Mouse (Mus musculus) layer of hippocampus, adult 8-10 months (tissue): ENCODE data around the gene Esyt1. TPM values are rescaled to one million over a fixed set of nuclear protein-coding genes. Genes with fewer than 3 reads are reported as not detected.

Source experiments
- DNase-seq, 2 experiments: peaks; one replicate each; pipeline ENCODE4 v3.0.0; 2022; ENCODE audit warnings: low spot score in 2 of 2
- microRNA-seq, 2 experiments: library from miRNA; unstranded; fragments of <30 nt; microRNA quantifications; one replicate each; pipeline ENCODE4 v1.2.0; 2022
- total RNA-seq, 4 experiments: library from RNA; stranded (reverse); gene quantifications; 2 replicates each; pipeline ENCODE4 v1.2.4; 2022

Esyt1 gene
- total RNA-seq, 4 experiments from 2014 or later: 7.0 to 11.5 (median 9.3) TPM

- DNase-seq: no peak
These were observed 36.3 kb downstream of the Esyt1 start for GRCm38 (mm10) chr10:128489380-128489779.

DNA sequence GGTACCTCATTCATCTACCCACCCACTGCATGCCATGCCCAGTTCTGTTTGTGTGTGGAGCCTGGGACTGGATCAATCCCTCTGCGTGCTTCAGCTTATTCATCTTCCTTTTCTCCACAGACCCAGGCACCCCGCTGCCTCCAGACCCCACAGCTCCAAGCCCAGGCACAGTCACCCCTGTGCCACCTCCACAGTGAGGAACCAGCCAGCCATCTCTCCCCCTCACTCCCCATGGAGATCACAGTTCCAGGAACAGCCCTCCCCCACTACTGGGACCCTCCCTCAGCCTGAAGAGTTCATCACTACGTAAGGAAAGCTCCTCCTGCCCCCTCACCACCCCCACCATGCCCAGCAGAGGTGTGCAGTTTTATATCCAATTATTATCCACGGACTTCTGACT lies 36.9 kb downstream of the Esyt1 start:
- no peak for DNase-seq

- no peak for DNase-seq
These were observed 37.6 kb downstream of the Esyt1 start for GRCm38 (mm10) chr10:128487861-128488712.

DNA sequence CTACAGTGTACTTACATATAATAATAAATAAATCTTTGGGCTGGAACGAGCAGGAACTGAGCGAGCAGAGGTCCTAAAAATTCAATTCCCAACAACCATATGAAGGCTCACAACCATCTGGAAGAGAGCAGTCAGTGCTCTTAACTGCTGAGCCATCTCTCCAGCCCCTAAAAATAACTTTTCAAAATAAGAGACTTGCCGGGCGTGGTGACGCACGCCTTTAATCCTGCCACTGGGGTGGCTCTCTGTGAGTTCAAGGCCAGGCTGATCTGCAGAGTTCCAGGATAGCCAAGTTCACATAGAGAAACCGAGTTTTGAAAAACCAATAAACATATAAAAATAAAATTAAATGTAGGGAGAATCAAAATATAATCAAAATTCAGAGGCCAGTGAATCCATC lies 39.3 kb downstream of the Esyt1 start:
- DNase-seq: no peak

- DNase-seq: no peak
These were observed 51.3 kb downstream of the Esyt1 start for GRCm38 (mm10) chr10:128474366-128474765.

DNA sequence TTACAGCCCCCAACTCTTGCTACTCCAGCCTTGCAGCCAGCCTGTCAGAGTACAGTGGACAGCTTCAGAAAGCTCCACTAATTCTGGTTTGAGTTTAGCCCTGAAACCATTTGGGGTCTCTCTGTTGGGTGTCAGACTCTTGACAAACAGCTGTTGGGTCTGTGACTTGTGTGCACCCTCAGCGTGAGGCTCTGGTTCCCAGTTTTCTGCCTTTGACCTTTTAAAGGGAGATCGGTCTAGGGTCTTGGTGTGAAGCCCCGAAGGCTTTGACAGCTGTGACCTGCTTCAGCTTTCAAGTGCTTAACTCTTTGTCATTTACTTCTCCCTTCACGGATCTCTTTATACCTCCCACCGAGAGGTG lies 65.4 kb downstream of the Esyt1 start:
- DNase-seq: no peak

Small RNA genes within 50 kb of the gene (microRNA-seq; reads per million reads assigned to microRNA genes)
- gene Gm47275: 0 to 0.32 reads per million in 2 experiments
- 0 reads per million in 2 experiments for gene Mir6916

Other genes with a start within 250 kb of the Esyt1 start
- gene Il23a, start 227.1 kb downstream of the Esyt1 start, total RNA-seq: not detected
- gene Pan2, start 222.5 kb downstream of the Esyt1 start, total RNA-seq: 10 to 100 TPM; 14.6 to 16.3 (median 15.5) TPM
- gene Cnpy2, start 203.4 kb downstream of the Esyt1 start, total RNA-seq: 10 to 100 TPM; 69.2 to 89.4 (median 82.4) TPM
- 100 to 1,000 TPM; 221 to 231 (median 224) TPM for gene Cs, start 188.1 kb downstream of the Esyt1 start, total RNA-seq
- 10 to 100 TPM; 47.5 to 57.4 (median 51.9) TPM for gene Coq10a, start 156.9 kb downstream of the Esyt1 start, total RNA-seq
- gene Ankrd52, start 148.8 kb downstream of the Esyt1 start, total RNA-seq: 10 to 100 TPM; 46.3 to 57.3 (median 50.2) TPM
- under 1 TPM in 3 of 4 experiments, not detected in 1; 0.35 to 0.45 (median 0.43) TPM for gene Slc39a5, start 124.6 kb downstream of the Esyt1 start, total RNA-seq
- gene Nabp2, start 114.4 kb downstream of the Esyt1 start, total RNA-seq: 100 to 1,000 TPM in 2 of 4 experiments, 10 to 100 TPM in 2; 94.4 to 107 (median 100) TPM
- 10 to 100 TPM; 71.7 to 79.9 (median 75.7) TPM for gene Rnf41, start 114.2 kb downstream of the Esyt1 start, total RNA-seq
- 100 to 1,000 TPM; 238 to 267 (median 258) TPM for gene Smarcc2, start 66.6 kb downstream of the Esyt1 start, total RNA-seq
- gene Myl6, start 31.7 kb downstream of the Esyt1 start, total RNA-seq: 100 to 1,000 TPM; 486 to 591 (median 538) TPM
- 10 to 100 TPM; 18.4 to 23.6 (median 22.6) TPM for gene Myl6b, start 27.2 kb downstream of the Esyt1 start, total RNA-seq
- 10 to 100 TPM; 12.7 to 17.0 (median 15.2) TPM for gene Zc3h10, start 21.9 kb upstream of the Esyt1 start, total RNA-seq
- gene Rpl41, start 23.4 kb upstream of the Esyt1 start, total RNA-seq: 1,000 to 10,000 TPM; 1,259 to 1,817 (median 1,529) TPM
- 10 to 100 TPM; 58.7 to 62.0 (median 59.0) TPM for gene Pa2g4, start 40.1 kb upstream of the Esyt1 start, total RNA-seq
- gene Erbb3, start 63.8 kb upstream of the Esyt1 start, total RNA-seq: 1 to 10 TPM; 6.8 to 8.4 (median 8.1) TPM
- gene Rps26, start 100.9 kb upstream of the Esyt1 start, total RNA-seq: 100 to 1,000 TPM; 141 to 325 (median 239) TPM
- gene Ikzf4, start 120.1 kb upstream of the Esyt1 start, total RNA-seq: 10 to 100 TPM; 15.5 to 19.8 (median 16.2) TPM
- gene Suox, start 148.2 kb upstream of the Esyt1 start, total RNA-seq: 10 to 100 TPM; 12.0 to 16.6 (median 14.3) TPM
- gene Rab5b, start 170.4 kb upstream of the Esyt1 start, total RNA-seq: 100 to 1,000 TPM; 132 to 151 (median 135) TPM
- gene Pmel, start 178.3 kb upstream of the Esyt1 start, total RNA-seq: 1 to 10 TPM in 3 of 4 experiments, under 1 TPM in 1; 0.62 to 2.4 (median 1.1) TPM
- gene Cdk2, start 179.2 kb upstream of the Esyt1 start, total RNA-seq: 1 to 10 TPM; 2.5 to 4.3 (median 3.4) TPM
- 10 to 100 TPM; 11.3 to 15.4 (median 13.9) TPM for gene Dgka, start 219.0 kb upstream of the Esyt1 start, total RNA-seq
- gene Pym1, start 222.0 kb upstream of the Esyt1 start, total RNA-seq: 10 to 100 TPM; 19.6 to 27.3 (median 25.7) TPM